Mouse (Mus musculus) C2C12 (cell line): ENCODE data around the gene Sept3. TPM values are rescaled to one million over a fixed set of nuclear protein-coding genes. Genes with fewer than 3 reads are reported as not detected.
A peak's percentile ranks its signal among the peaks of the same experiment; 100 is the strongest.

ENCODE experiments used
- H3K27me3 ChIP-seq: one replicate; pipeline ENCODE4 v1.6.1; 2011; ENCODE audit not compliant: control insufficient read depth, insufficient read depth, insufficient read length
- H3K36me3 ChIP-seq: one replicate; pipeline ENCODE4 v1.6.1; 2011; ENCODE audit not compliant: control insufficient read depth, insufficient read depth
- H3K4me3 ChIP-seq: one replicate; pipeline ENCODE4 v1.5.1; 2011; ENCODE audit warnings: mild to moderate bottlenecking, control low read depth; ENCODE audit not compliant: poor library complexity, insufficient read depth, severe bottlenecking
- H3K79me2 ChIP-seq: one replicate; pipeline ENCODE4 v1.6.1; 2011; ENCODE audit not compliant: control insufficient read depth, insufficient read depth
- H3K79me3 ChIP-seq: one replicate; pipeline ENCODE4 v1.6.1; 2011; ENCODE audit warnings: low read depth, control low read depth
- H3ac ChIP-seq: one replicate; pipeline ENCODE3; 2011; ENCODE audit warnings: low read depth; ENCODE audit not compliant: control insufficient read depth, insufficient read length
- CEBPB ChIP-seq: IDR thresholded peaks from one replicate; pipeline ENCODE4 v1.6.1; 2011; ENCODE audit warnings: low read depth, mild to moderate bottlenecking, control low read depth, moderate library complexity
- CTCF ChIP-seq: IDR thresholded peaks from one replicate; pipeline ENCODE4 v1.5.1; 2011; ENCODE audit not compliant: control insufficient read depth, insufficient read depth, insufficient read length
- FOSL1 ChIP-seq: IDR thresholded peaks from one replicate; pipeline ENCODE4 v1.8.0; 2011; ENCODE audit warnings: mild to moderate bottlenecking, low read length; ENCODE audit not compliant: poor library complexity, insufficient read depth, severe bottlenecking
- MAX ChIP-seq: IDR thresholded peaks from one replicate; pipeline ENCODE4 v1.6.1; 2011; ENCODE audit warnings: mild to moderate bottlenecking, control low read depth
- MYOD1 ChIP-seq: IDR thresholded peaks from one replicate; pipeline ENCODE4 v1.6.1; 2011; ENCODE audit warnings: low read depth; ENCODE audit not compliant: control insufficient read depth, insufficient read length
- MYOG ChIP-seq: IDR thresholded peaks from one replicate; pipeline ENCODE4 v1.6.1; 2011; ENCODE audit not compliant: control insufficient read depth, insufficient read length; ENCODE audit errors: extremely low read depth
- USF1 ChIP-seq: IDR thresholded peaks from one replicate; pipeline ENCODE4 v1.6.1; 2011; ENCODE audit warnings: low read depth, mild to moderate bottlenecking, control low read depth, moderate library complexity
- polyA plus RNA-seq: library from polyadenylated mRNA; unstranded; fragments of >200 nt; fragmentation: generic; extraction: Trizol; gene quantifications from one replicate; pipeline ENCODE4 v1.2.1, GENCODE M21; 2012; ENCODE audit warnings: missing spikeins

Sept3 gene
- polyA plus RNA-seq, 1 experiment = 0.06 TPM

DNA sequence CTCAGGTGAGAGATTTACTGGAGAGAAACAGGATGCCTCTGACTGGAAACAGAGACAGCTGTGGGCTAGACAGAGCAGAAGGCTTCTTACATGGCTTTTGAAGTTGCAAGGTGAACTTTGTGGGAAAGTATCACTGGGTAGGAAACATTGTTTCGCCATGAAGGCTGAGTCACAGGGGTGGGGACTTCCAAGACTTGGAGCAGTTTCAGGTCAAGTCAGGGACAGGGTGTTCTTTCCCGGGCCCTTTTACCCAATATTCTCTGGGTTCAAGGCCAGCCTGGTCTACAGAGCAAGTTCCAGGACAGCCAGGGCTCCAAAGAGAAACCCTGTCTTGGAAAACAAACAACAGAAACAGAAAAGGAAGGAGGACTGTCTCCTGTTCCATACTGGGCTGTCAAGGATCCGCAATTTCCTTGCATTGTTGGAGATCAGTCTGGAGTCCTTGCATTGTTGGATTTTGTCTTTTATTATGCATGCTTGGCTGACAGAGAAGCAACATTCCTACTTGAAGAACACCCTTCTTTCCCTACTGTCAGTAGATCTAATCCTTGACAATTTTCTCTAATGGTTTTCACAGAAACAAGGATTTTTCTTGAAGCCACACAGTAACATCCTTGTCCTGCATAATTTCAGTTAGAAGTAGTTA, 27.4 kb upstream of the Sept3 start:
- Histone ChIP-seq H3K36me3 (no peaks in the 10 kb centered on the region), H3ac (no peak overlapping the region), H3K4me3 (no peak overlapping the region), H3K79me3 (no peaks in the 10 kb centered on the region), H3K27me3 (no peaks in the 10 kb centered on the region), H3K79me2 (no peaks in the 10 kb centered on the region)
- TF ChIP-seq FOSL1 (no peak), CEBPB (peak; percentile 17)

DNA sequence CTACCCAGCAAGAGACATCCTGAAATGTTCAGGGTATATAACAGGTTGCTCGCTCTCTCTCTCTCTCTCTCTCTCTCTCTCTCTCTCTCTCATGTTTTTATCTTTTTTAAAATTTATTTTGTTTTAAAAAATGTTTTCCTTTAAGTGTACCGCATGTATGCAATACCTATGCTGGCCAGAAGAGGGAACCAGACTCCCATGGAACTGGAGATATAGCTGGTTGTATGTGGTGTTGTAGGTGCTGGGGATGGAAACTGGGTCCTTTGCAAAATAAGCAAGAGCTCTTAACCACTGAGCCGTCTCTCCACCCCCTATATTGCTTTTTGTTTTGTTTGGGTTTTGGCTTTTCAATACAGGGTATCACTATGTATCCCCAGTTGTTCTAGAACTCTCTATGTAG, 23.1 kb upstream of the Sept3 start:
- no peak overlapping the region for H3K4me3 ChIP-seq
- no peak overlapping the region for H3ac ChIP-seq
- H3K27me3 ChIP-seq = peaks cover 12% of the 10 kb centered on the region
- no peaks in the 10 kb centered on the region for H3K79me3 ChIP-seq
- TF ChIP-seq USF1 (no peak), MYOD1 (no peak), MYOG (no peak), FOSL1 (no peak), MAX (no peak), CTCF (no peak), CEBPB (no peak)
- no peaks in the 10 kb centered on the region for H3K36me3 ChIP-seq
- no peaks in the 10 kb centered on the region for H3K79me2 ChIP-seq

DNA sequence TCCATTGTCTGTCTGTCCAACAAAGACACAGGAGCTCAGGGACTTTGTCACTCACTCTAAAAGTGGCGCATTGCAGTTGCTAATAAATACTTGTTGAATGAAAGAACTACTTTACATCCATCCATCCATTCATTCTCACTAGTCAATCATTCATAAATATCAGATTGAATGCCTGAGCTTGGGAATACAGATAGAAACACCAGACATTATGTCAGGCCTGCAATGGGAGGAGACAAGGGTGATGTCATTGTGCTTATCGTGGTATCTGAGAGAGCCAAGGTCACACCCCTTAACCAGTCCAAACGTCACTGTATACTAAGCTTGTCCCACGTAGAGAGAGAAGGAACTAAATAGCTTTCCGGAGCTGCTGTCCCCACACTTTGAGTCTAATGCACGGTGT, 22.6 kb upstream of the Sept3 start, which contains the start of gene 1500009C09Rik:
TSS of gene 1500009C09Rik (plus strand) at position 301 of the 400 bp plus-strand sequence.
- no peaks in the 10 kb centered on the region for H3K36me3 ChIP-seq
- no peak within 1 kb of the TSS for H3ac ChIP-seq
- H3K27me3 ChIP-seq = peaks cover 12% of the 10 kb centered on the region
- no peaks in the 10 kb centered on the region for H3K79me2 ChIP-seq
- no peaks in the 10 kb centered on the region for H3K79me3 ChIP-seq
- TF ChIP-seq MYOG (no peak), CEBPB (no peak), FOSL1 (no peak), USF1 (no peak), MYOD1 (no peak), MAX (no peak), CTCF (no peak)
- no peak within 1 kb of the TSS for H3K4me3 ChIP-seq

- H3K36me3 ChIP-seq = no peaks in the 10 kb centered on the region
- H3K27me3 ChIP-seq = peaks cover 31% of the 10 kb centered on the region
- no peak overlapping the region for H3ac ChIP-seq
- TF ChIP-seq MYOD1 = no peak
- no peak for TF ChIP-seq FOSL1
- TF ChIP-seq CEBPB = no peak
- TF ChIP-seq MAX = no peak
- no peak for TF ChIP-seq CTCF
- TF ChIP-seq MYOG = no peak
- no peak for TF ChIP-seq USF1
- H3K79me2 ChIP-seq = no peaks in the 10 kb centered on the region
- no peak overlapping the region for H3K4me3 ChIP-seq
- no peaks in the 10 kb centered on the region for H3K79me3 ChIP-seq
Observed at GRCm38 (mm10) chr15:82255248-82255647, 19.4 kb upstream of the Sept3 start.

GRCm38 (mm10) chr15:82255944-82256383, 18.7 kb upstream of the Sept3 start:
- no peak overlapping the region for H3ac ChIP-seq
- no peaks in the 10 kb centered on the region for H3K79me2 ChIP-seq
- H3K79me3 ChIP-seq = no peaks in the 10 kb centered on the region
- no peaks in the 10 kb centered on the region for H3K36me3 ChIP-seq
- peaks cover 36% of the 10 kb centered on the region for H3K27me3 ChIP-seq
- TF ChIP-seq MAX = no peak
- TF ChIP-seq FOSL1 = no peak
- TF ChIP-seq MYOD1 = no peak
- TF ChIP-seq CTCF = no peak
- TF ChIP-seq USF1 = no peak
- no peak for TF ChIP-seq CEBPB
- TF ChIP-seq MYOG = no peak
- no peak overlapping the region for H3K4me3 ChIP-seq

GRCm38 (mm10) chr15:82259510-82259909, 15.2 kb upstream of the Sept3 start:
- H3K79me2 ChIP-seq = no peaks in the 10 kb centered on the region

More at GRCm38 (mm10) chr15:82259510-82259909, 15.2 kb upstream of the Sept3 start:
- Histone ChIP-seq H3K36me3 (no peaks in the 10 kb centered on the region), H3ac (no peak overlapping the region), H3K79me3 (no peaks in the 10 kb centered on the region), H3K27me3 (peaks cover 55% of the 10 kb centered on the region), H3K4me3 (no peak overlapping the region)
- TF ChIP-seq CTCF (peak; percentile 98), MYOG (no peak)
